Mouse (Mus musculus): Measurements from ENCODE around the gene Alkal2. TPM values are rescaled to one million over a fixed set of nuclear protein-coding genes. Genes with fewer than 3 reads are reported as not detected.
A peak's percentile ranks its signal among the peaks of the same experiment; 100 is the strongest.

The Alkal2 gene
- polyA plus RNA-seq, 1 experiment from 2014 or later, result 5.0 TPM

GRCm38 (mm10) chr12:30879447-30879846 is 4.7 kb upstream of the Alkal2 start:
- H3K9ac ChIP-seq (ENCODE audit: low read length), result no peak overlapping the region
- H3K27ac ChIP-seq (ENCODE audit: low read depth, low read length), result no peak overlapping the region
- peaks cover 24% of the 10 kb centered on the region for H3K27me3 ChIP-seq (ENCODE audit: control insufficient read depth, insufficient read depth, low read length)
- peaks cover 2% of the 10 kb centered on the region; the same call in 1 of the 2 replicates for H3K4me1 ChIP-seq (replicated peaks; ENCODE audit: control insufficient read depth, insufficient read depth, low read length)
- H3K4me2 ChIP-seq (ENCODE audit: low read depth, low read length, severe bottlenecking), result no peak overlapping the region
- no peak overlapping the region for H3K4me3 ChIP-seq (ENCODE audit: low read depth, low read length)
- WGBS, result 74% methylated on average over 6 of the region's 6 CpGs
- DNase-seq (ENCODE audit: low spot score), result no peak
- H3K36me3 ChIP-seq (ENCODE audit: control insufficient read depth, insufficient read depth, low read length), result no peaks in the 10 kb centered on the region
- H3K9me3 ChIP-seq (ENCODE audit: control insufficient read depth, low read length), result no peaks in the 10 kb centered on the region
- no peak for ATAC-seq (replicated peaks; ENCODE audit: low FRiP score)

- ATAC-seq (replicated peaks; ENCODE audit: low FRiP score) (no peak), DNase-seq (ENCODE audit: low spot score) (no peak)
- Histone ChIP-seq H3K36me3 (ENCODE audit: control insufficient read depth, insufficient read depth, low read length) (no peaks in the 10 kb centered on the region), H3K9me3 (ENCODE audit: control insufficient read depth, low read length) (no peaks in the 10 kb centered on the region), H3K4me3 (ENCODE audit: low read depth, low read length) (peak overlapping the region; percentile 49), H3K9ac (ENCODE audit: low read length) (peak overlapping the region; percentile 43; the same call in 1 of the 2 replicates), H3K27me3 (ENCODE audit: control insufficient read depth, insufficient read depth, low read length) (peaks cover 41% of the 10 kb centered on the region), H3K4me2 (ENCODE audit: low read depth, low read length, severe bottlenecking) (peak overlapping the region; percentile 97), H3K4me1 (replicated peaks; ENCODE audit: control insufficient read depth, insufficient read depth, low read length) (peaks cover 6% of the 10 kb centered on the region; the same call in 1 of the 2 replicates), H3K27ac (ENCODE audit: low read depth, low read length) (no peak overlapping the region)
- WGBS, result 17% methylated on average over 4 of the region's 4 CpGs
These were observed 533 bp upstream of the Alkal2 start for GRCm38 (mm10) chr12:30883592-30883985.

- Histone ChIP-seq H3K4me1 (replicated peaks; ENCODE audit: control insufficient read depth, insufficient read depth, low read length) (peaks cover 6% of the 10 kb centered on the region; the same call in 1 of the 2 replicates), H3K27ac (ENCODE audit: low read depth, low read length) (no peak overlapping the region), H3K9ac (ENCODE audit: low read length) (peak overlapping the region; percentile 43), H3K4me2 (ENCODE audit: low read depth, low read length, severe bottlenecking) (peak overlapping the region; percentile 97), H3K27me3 (ENCODE audit: control insufficient read depth, insufficient read depth, low read length) (peaks cover 41% of the 10 kb centered on the region), H3K9me3 (ENCODE audit: control insufficient read depth, low read length) (no peaks in the 10 kb centered on the region), H3K4me3 (ENCODE audit: low read depth, low read length) (peak overlapping the region; percentile 49), H3K36me3 (ENCODE audit: control insufficient read depth, insufficient read depth, low read length) (no peaks in the 10 kb centered on the region)
- WGBS, result 9% methylated on average over 39 of the region's 39 CpGs
- DNase-seq (ENCODE audit: low spot score) (peak; percentile 62), ATAC-seq (replicated peaks; ENCODE audit: low FRiP score) (peak; percentile 66)
These were observed 604 bp downstream of the Alkal2 start for GRCm38 (mm10) chr12:30884622-30885230.

GRCm38 (mm10) chr12:30885891-30886290 is 1.8 kb downstream of the Alkal2 start:
- Histone ChIP-seq H3K36me3 (ENCODE audit: control insufficient read depth, insufficient read depth, low read length) (no peaks in the 10 kb centered on the region), H3K4me2 (ENCODE audit: low read depth, low read length, severe bottlenecking) (no peak overlapping the region), H3K4me3 (ENCODE audit: low read depth, low read length) (no peak overlapping the region), H3K9ac (ENCODE audit: low read length) (no peak overlapping the region), H3K27me3 (ENCODE audit: control insufficient read depth, insufficient read depth, low read length) (peaks cover 41% of the 10 kb centered on the region), H3K27ac (ENCODE audit: low read depth, low read length) (no peak overlapping the region), H3K4me1 (replicated peaks; ENCODE audit: control insufficient read depth, insufficient read depth, low read length) (peaks cover 6% of the 10 kb centered on the region; the same call in 1 of the 2 replicates), H3K9me3 (ENCODE audit: control insufficient read depth, low read length) (no peaks in the 10 kb centered on the region)
- DNase-seq (ENCODE audit: low spot score) (no peak), ATAC-seq (replicated peaks; ENCODE audit: low FRiP score) (no peak)
- WGBS, result 80% methylated on average over 6 of the region's 6 CpGs

GRCm38 (mm10) chr12:30888003-30888402 is 3.9 kb downstream of the Alkal2 start:
- H3K27ac ChIP-seq (ENCODE audit: low read depth, low read length), result no peak overlapping the region
- no peak overlapping the region for H3K4me2 ChIP-seq (ENCODE audit: low read depth, low read length, severe bottlenecking)
- H3K36me3 ChIP-seq (ENCODE audit: control insufficient read depth, insufficient read depth, low read length), result no peaks in the 10 kb centered on the region
- ATAC-seq (replicated peaks; ENCODE audit: low FRiP score) (no peak), DNase-seq (ENCODE audit: low spot score) (no peak)
- peaks cover 31% of the 10 kb centered on the region for H3K27me3 ChIP-seq (ENCODE audit: control insufficient read depth, insufficient read depth, low read length)
- H3K4me1 ChIP-seq (replicated peaks; ENCODE audit: control insufficient read depth, insufficient read depth, low read length), result peaks cover 6% of the 10 kb centered on the region; the same call in 1 of the 2 replicates
- no peak overlapping the region for H3K9ac ChIP-seq (ENCODE audit: low read length)
- H3K9me3 ChIP-seq (ENCODE audit: control insufficient read depth, low read length), result no peaks in the 10 kb centered on the region
- WGBS, result 89% methylated on average over 4 of the region's 4 CpGs
- H3K4me3 ChIP-seq (ENCODE audit: low read depth, low read length), result no peak overlapping the region

- WGBS, result 47% methylated on average over 5 of the region's 5 CpGs
- peaks cover 10% of the 10 kb centered on the region for H3K27me3 ChIP-seq (ENCODE audit: control insufficient read depth, insufficient read depth, low read length)
- DNase-seq (ENCODE audit: low spot score), result peak; percentile 71
These were observed 5.9 kb downstream of the Alkal2 start for GRCm38 (mm10) chr12:30890067-30890466.

GRCm38 (mm10) chr12:30891438-30891837 is 7.3 kb downstream of the Alkal2 start:
- H3K9ac ChIP-seq (ENCODE audit: low read length), result no peak overlapping the region
- H3K4me3 ChIP-seq (ENCODE audit: low read depth, low read length), result no peak overlapping the region
- DNase-seq (ENCODE audit: low spot score) (no peak), ATAC-seq (replicated peaks; ENCODE audit: low FRiP score) (no peak)
- no peaks in the 10 kb centered on the region for H3K27me3 ChIP-seq (ENCODE audit: control insufficient read depth, insufficient read depth, low read length)
- no peaks in the 10 kb centered on the region for H3K36me3 ChIP-seq (ENCODE audit: control insufficient read depth, insufficient read depth, low read length)
- no peak overlapping the region for H3K4me2 ChIP-seq (ENCODE audit: low read depth, low read length, severe bottlenecking)
- 89% methylated on average over 7 of the region's 7 CpGs for WGBS
- H3K9me3 ChIP-seq (ENCODE audit: control insufficient read depth, low read length), result no peaks in the 10 kb centered on the region
- no peaks in the 10 kb centered on the region for H3K4me1 ChIP-seq (replicated peaks; ENCODE audit: control insufficient read depth, insufficient read depth, low read length)
- H3K27ac ChIP-seq (ENCODE audit: low read depth, low read length), result no peak overlapping the region

More at GRCm38 (mm10) chr12:30890067-30890466, 5.9 kb downstream of the Alkal2 start:
- no peaks in the 10 kb centered on the region for H3K4me1 ChIP-seq (replicated peaks; ENCODE audit: control insufficient read depth, insufficient read depth, low read length)
- H3K4me3 ChIP-seq (ENCODE audit: low read depth, low read length), result no peak overlapping the region
- no peak for ATAC-seq (replicated peaks; ENCODE audit: low FRiP score)
- H3K36me3 ChIP-seq (ENCODE audit: control insufficient read depth, insufficient read depth, low read length), result no peaks in the 10 kb centered on the region
- no peak overlapping the region for H3K9ac ChIP-seq (ENCODE audit: low read length)
- H3K9me3 ChIP-seq (ENCODE audit: control insufficient read depth, low read length), result no peaks in the 10 kb centered on the region
- no peak overlapping the region for H3K27ac ChIP-seq (ENCODE audit: low read depth, low read length)
- H3K4me2 ChIP-seq (ENCODE audit: low read depth, low read length, severe bottlenecking), result no peak overlapping the region

- H3K9me3 ChIP-seq (ENCODE audit: control insufficient read depth, low read length), result no peaks in the 10 kb centered on the region
- ATAC-seq (replicated peaks; ENCODE audit: low FRiP score), result no peak
- H3K27ac ChIP-seq (ENCODE audit: low read depth, low read length), result no peak overlapping the region
- H3K4me2 ChIP-seq (ENCODE audit: low read depth, low read length, severe bottlenecking), result no peak overlapping the region
- no peaks in the 10 kb centered on the region; the same call in 1 of the 2 replicates for H3K36me3 ChIP-seq (ENCODE audit: control insufficient read depth, insufficient read depth, low read length)
- no peak overlapping the region for H3K9ac ChIP-seq (ENCODE audit: low read length)
- DNase-seq (ENCODE audit: low spot score), result no peak
- H3K27me3 ChIP-seq (ENCODE audit: control insufficient read depth, insufficient read depth, low read length), result no peaks in the 10 kb centered on the region
- H3K4me1 ChIP-seq (replicated peaks; ENCODE audit: control insufficient read depth, insufficient read depth, low read length), result no peaks in the 10 kb centered on the region
- 93% methylated on average over 4 of the region's 4 CpGs for WGBS
- no peak overlapping the region for H3K4me3 ChIP-seq (ENCODE audit: low read depth, low read length)
These were observed 12.9 kb downstream of the Alkal2 start for GRCm38 (mm10) chr12:30897039-30897438.

GRCm38 (mm10) chr12:30908658-30909057 is 24.5 kb downstream of the Alkal2 start:
- H3K4me2 ChIP-seq (ENCODE audit: low read depth, low read length, severe bottlenecking), result no peak overlapping the region
- H3K27ac ChIP-seq (ENCODE audit: low read depth, low read length), result no peak overlapping the region
- no peaks in the 10 kb centered on the region for H3K27me3 ChIP-seq (ENCODE audit: control insufficient read depth, insufficient read depth, low read length)
- H3K36me3 ChIP-seq (ENCODE audit: control insufficient read depth, insufficient read depth, low read length), result no peaks in the 10 kb centered on the region
- no peak overlapping the region for H3K9ac ChIP-seq (ENCODE audit: low read length)
- WGBS, result 91% methylated on average over 1 of the region's 1 CpGs
- H3K9me3 ChIP-seq (ENCODE audit: control insufficient read depth, low read length), result no peaks in the 10 kb centered on the region
- H3K4me1 ChIP-seq (replicated peaks; ENCODE audit: control insufficient read depth, insufficient read depth, low read length), result peaks cover 7% of the 10 kb centered on the region; the same call in 1 of the 2 replicates
- DNase-seq (ENCODE audit: low spot score) (no peak), ATAC-seq (replicated peaks; ENCODE audit: low FRiP score) (no peak)
- H3K4me3 ChIP-seq (ENCODE audit: low read depth, low read length), result no peak overlapping the region

All from forebrain, embryonic 11.5 days (tissue).